ENCODE assay signal across 13 mouse cellular contexts in genomic region chr5:138019577-138019976, GRCm38 (mm10). TPM values are rescaled to one million over a fixed set of nuclear protein-coding genes. Genes with fewer than 3 reads are reported as not detected.
"Had no signal": no experiment of that assay in that cellular context is flagged by ENCODE, and none has a peak within 500 bp of the region (broad histone marks: within the 10 kb centered on the region; RNA-seq: fewer than 3 reads in every experiment).

No protein-coding gene starts in this region.

RNA-seq across cellular contexts. Expression of gene Smok3a, which starts 1.5 kb away (rescaled TPM):
- total RNA-seq: neutrophil, adult 5-6 weeks had no signal
- polyA plus RNA-seq: neural tube, embryonic 13.5 days; neural tube, embryonic 14.5 days; neural tube, embryonic 15.5 days; small intestine, adult 2 months; spleen, adult 2 months; stomach, embryonic 14.5 days; stomach, embryonic 15.5 days; stomach, embryonic 16.5 days; stomach, postnatal 0 days; thymus, adult 2 months; thymus, postnatal 0 days; urinary bladder, adult 2 months had no signal

RNA-seq across cellular contexts. Expression of gene Smok3b, which starts 1.7 kb away (rescaled TPM):
- total RNA-seq: neutrophil, adult 5-6 weeks had no signal
- polyA plus RNA-seq: neural tube, embryonic 13.5 days; neural tube, embryonic 14.5 days; neural tube, embryonic 15.5 days; small intestine, adult 2 months; spleen, adult 2 months; stomach, embryonic 14.5 days; stomach, embryonic 15.5 days; stomach, embryonic 16.5 days; stomach, postnatal 0 days; thymus, adult 2 months; thymus, postnatal 0 days; urinary bladder, adult 2 months had no signal

RNA-seq across cellular contexts. Expression of gene Smok3c, which starts 33.4 kb away (rescaled TPM):
- polyA plus RNA-seq: neural tube, embryonic 13.5 days; neural tube, embryonic 14.5 days; neural tube, embryonic 15.5 days; small intestine, adult 2 months; spleen, adult 2 months; stomach, embryonic 14.5 days; stomach, embryonic 15.5 days; stomach, embryonic 16.5 days; stomach, postnatal 0 days; thymus, adult 2 months; thymus, postnatal 0 days; urinary bladder, adult 2 months had no signal

RNA-seq across cellular contexts. Expression of gene Azgp1, which starts 38.3 kb away (rescaled TPM):
- total RNA-seq: neutrophil, adult 5-6 weeks had no signal
- polyA plus RNA-seq: neural tube, embryonic 13.5 days; neural tube, embryonic 14.5 days; neural tube, embryonic 15.5 days; small intestine, adult 2 months; spleen, adult 2 months; stomach, embryonic 14.5 days; thymus, adult 2 months had no signal

RNA-seq across cellular contexts. Expression of gene Gjc3, which starts 56.7 kb away (rescaled TPM):
- total RNA-seq: neutrophil, adult 5-6 weeks had no signal
- polyA plus RNA-seq: thymus, postnatal 0 days had no signal
